Mouse (Mus musculus): ENCODE measurements around the gene Vwa8. TPM values are rescaled to one million over a fixed set of nuclear protein-coding genes. Genes with fewer than 3 reads are reported as not detected.

Vwa8 gene
- 14.5 and 18.5 TPM in 2 replicates for polyA plus RNA-seq (2014; fragmentation: Nextera tagmentation; extraction: Ambion mirVana)

DNA sequence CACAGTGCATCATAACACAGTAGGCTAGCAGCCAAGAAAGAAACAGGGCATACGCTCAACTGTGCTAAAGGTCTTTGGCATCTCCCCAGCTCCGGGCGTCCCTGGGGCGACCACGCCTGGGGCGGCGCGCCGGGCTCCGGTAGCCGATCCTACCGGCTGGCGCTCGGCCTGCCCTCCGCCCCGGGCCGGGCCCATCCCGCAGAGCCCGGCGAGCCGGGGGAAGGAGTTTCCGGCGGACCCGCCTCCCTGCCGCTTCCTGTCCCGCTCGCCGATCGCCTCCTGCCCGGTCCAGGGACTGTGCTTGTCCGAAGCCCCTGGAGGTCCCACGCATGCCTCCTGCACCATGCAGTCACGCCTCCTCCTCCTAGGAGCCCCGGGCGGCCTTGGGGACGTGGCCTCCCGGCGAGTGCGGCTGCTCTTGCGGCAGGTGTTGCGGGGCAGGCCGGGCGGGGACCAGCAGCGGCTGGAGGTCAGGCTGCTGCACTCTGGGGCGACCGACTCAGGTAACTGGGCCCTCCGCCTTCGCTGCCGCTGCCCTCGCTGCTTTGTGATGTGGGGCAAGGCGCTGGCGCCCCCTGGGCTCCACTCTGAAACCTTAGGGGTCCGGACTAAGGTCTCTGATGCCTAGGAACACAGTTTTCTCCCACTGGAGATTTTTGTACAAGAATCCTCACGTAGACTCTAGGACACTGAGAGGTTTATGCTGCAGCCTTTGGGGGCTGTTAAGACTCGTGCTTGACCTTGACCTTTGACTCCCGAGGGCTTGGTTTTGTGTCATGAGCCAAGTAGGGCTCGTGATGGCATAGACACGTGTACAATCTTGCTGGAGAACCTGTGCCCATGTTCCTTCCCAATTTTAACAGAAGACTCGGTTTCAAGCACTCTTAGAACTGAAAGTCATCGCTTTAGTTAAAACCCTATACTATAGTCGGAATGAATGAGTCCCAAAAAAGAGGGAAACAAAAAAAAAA is at the start of gene Vwa8:
TSS of gene Vwa8 (plus strand) at position 112 of the 971 bp plus-strand sequence.
- peak within 1 kb of the TSS; percentile 89 for H3K27ac ChIP-seq (ENCODE audit: low read depth, low read length)
- H3K4me1 ChIP-seq (ENCODE audit: control insufficient read depth, insufficient read depth, low read length), result peaks cover 13% of the 10 kb centered on the region
- 2% methylated on average over 61 of the region's 61 CpGs for WGBS (ENCODE audit: insufficient replicate concordance)
- no peaks in the 10 kb centered on the region for H3K9me3 ChIP-seq (replicated peaks; ENCODE audit: control insufficient read depth, low read length)
- peak; percentile 85 for ATAC-seq (replicated peaks; ENCODE audit: insufficient number of reproducible peaks, low FRiP score, low TSS enrichment)
- no peaks in the 10 kb centered on the region for H3K36me3 ChIP-seq (ENCODE audit: control insufficient read depth, insufficient read depth, low read length)
- peak within 1 kb of the TSS; percentile 92 for H3K9ac ChIP-seq (ENCODE audit: low read depth, low read length)
- peak within 1 kb of the TSS; percentile 86 for H3K4me3 ChIP-seq (ENCODE audit: low read depth, low read length)
- H3K4me2 ChIP-seq, result peak within 1 kb of the TSS; percentile 78
- H3K27me3 ChIP-seq (ENCODE audit: control insufficient read depth, insufficient read depth, low read length), result no peaks in the 10 kb centered on the region

DNA sequence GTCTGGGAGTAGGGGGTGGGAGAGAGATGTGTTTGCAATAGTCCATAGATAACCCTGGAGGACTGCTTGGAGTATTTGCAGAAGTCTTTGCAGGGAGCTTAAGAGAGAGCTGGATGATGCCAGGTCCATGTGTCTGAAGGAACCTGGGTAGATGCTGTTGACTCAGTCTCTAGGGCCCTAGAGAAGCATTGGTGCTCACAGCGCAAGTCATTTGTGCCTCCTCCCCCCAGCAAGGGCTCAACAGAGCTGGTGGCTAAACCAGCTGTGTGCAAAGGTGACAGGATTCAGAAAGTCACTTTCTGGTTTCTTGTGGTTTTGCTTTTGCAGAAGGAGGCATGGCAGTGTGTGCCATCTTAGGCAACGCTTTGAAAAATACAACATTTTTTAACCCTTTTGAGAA is 46.5 kb upstream of the Vwa8 start:
- Histone ChIP-seq H3K9ac (ENCODE audit: low read depth, low read length) (no peak overlapping the region), H3K27me3 (ENCODE audit: control insufficient read depth, insufficient read depth, low read length) (no peaks in the 10 kb centered on the region), H3K27ac (ENCODE audit: low read depth, low read length) (no peak overlapping the region), H3K4me1 (ENCODE audit: control insufficient read depth, insufficient read depth, low read length) (peaks cover 4% of the 10 kb centered on the region; the same call in 1 of the 2 replicates), H3K4me3 (ENCODE audit: low read depth, low read length) (no peak overlapping the region), H3K9me3 (replicated peaks; ENCODE audit: control insufficient read depth, low read length) (no peaks in the 10 kb centered on the region), H3K4me2 (no peak overlapping the region), H3K36me3 (ENCODE audit: control insufficient read depth, insufficient read depth, low read length) (no peaks in the 10 kb centered on the region)
- ATAC-seq (replicated peaks; ENCODE audit: insufficient number of reproducible peaks, low FRiP score, low TSS enrichment), result no peak
- 87% methylated on average over 2 of the region's 2 CpGs for WGBS (ENCODE audit: insufficient replicate concordance)

DNA sequence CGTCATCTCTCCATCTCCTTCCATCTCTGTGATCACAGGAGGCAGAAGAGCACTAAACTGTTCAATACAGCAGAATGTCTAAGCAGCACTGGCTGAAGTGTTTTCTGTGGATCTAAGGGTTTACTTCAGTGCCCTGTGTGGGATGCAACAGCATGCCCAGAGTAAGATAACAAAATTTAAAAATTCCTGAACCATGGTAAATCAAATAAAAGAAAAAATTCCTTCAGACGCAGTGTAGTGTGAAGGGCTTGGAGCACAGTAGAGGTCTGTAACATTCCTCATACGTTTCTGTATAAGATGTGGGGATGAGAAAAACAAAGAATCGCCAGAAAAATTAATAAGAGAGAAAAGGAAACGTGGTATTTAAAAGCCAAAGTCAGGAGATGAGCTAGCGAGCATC is 44.9 kb upstream of the Vwa8 start:
- H3K4me1 ChIP-seq (ENCODE audit: control insufficient read depth, insufficient read depth, low read length), result no peaks in the 10 kb centered on the region
- no peak overlapping the region for H3K27ac ChIP-seq (ENCODE audit: low read depth, low read length)
- H3K36me3 ChIP-seq (ENCODE audit: control insufficient read depth, insufficient read depth, low read length), result no peaks in the 10 kb centered on the region
- no peaks in the 10 kb centered on the region for H3K27me3 ChIP-seq (ENCODE audit: control insufficient read depth, insufficient read depth, low read length)
- H3K4me2 ChIP-seq, result no peak overlapping the region
- no peak overlapping the region for H3K4me3 ChIP-seq (ENCODE audit: low read depth, low read length)
- H3K9ac ChIP-seq (ENCODE audit: low read depth, low read length), result no peak overlapping the region
- H3K9me3 ChIP-seq (replicated peaks; ENCODE audit: control insufficient read depth, low read length), result no peaks in the 10 kb centered on the region
- ATAC-seq (replicated peaks; ENCODE audit: insufficient number of reproducible peaks, low FRiP score, low TSS enrichment), result no peak
- 73% methylated on average over 6 of the region's 6 CpGs for whole genome bisulfite sequencing (ENCODE audit: insufficient replicate concordance)

DNA sequence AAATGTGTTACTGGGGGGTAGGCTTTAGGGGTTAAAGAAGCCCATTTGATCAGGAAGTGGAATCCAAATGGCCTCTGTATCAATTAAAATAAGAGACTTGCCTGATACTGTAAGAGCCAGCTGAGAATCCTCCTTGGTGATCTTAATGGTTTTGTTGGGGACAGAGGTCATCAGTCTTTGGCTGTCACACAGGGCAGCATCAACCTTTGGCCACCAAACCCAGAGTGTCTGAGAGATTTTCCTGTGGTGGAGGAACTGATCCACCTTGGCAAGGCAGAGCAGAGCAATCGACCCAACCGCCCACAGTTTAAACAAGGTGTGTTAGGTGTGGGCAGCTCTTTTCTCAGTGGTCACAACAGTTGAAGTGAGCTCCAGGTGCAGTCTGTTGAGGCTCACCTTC is 36.0 kb upstream of the Vwa8 start:
- no peak overlapping the region for H3K9ac ChIP-seq (ENCODE audit: low read depth, low read length)
- ATAC-seq (replicated peaks; ENCODE audit: insufficient number of reproducible peaks, low FRiP score, low TSS enrichment), result no peak
- H3K4me2 ChIP-seq, result no peak overlapping the region
- no peaks in the 10 kb centered on the region for H3K27me3 ChIP-seq (ENCODE audit: control insufficient read depth, insufficient read depth, low read length)
- H3K9me3 ChIP-seq (replicated peaks; ENCODE audit: control insufficient read depth, low read length), result no peaks in the 10 kb centered on the region
- H3K4me3 ChIP-seq (ENCODE audit: low read depth, low read length), result no peak overlapping the region
- no peak overlapping the region for H3K27ac ChIP-seq (ENCODE audit: low read depth, low read length)
- 71% methylated on average over 2 of the region's 2 CpGs for WGBS (ENCODE audit: insufficient replicate concordance)
- H3K4me1 ChIP-seq (ENCODE audit: control insufficient read depth, insufficient read depth, low read length), result no peaks in the 10 kb centered on the region
- H3K36me3 ChIP-seq (ENCODE audit: control insufficient read depth, insufficient read depth, low read length), result no peaks in the 10 kb centered on the region

DNA sequence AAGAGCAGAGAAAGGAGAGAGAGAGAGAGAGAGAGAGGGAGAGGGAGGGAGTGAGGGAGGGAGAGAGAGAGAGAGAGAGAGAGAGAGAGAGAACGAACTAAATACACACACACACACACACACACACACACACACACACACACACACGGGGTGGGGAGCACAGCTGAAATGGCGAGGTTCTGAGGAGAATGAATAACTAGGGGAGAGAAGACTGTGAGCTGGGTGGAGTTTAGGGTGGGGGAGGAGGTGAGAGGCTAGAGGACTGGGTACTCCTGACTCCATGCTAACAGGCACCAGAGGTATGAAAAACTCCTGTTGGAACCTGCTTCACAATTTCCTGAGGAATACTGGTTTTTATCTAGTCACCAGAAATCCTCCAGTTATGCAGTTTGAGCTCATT is 32.4 kb upstream of the Vwa8 start:
- Histone ChIP-seq H3K36me3 (ENCODE audit: control insufficient read depth, insufficient read depth, low read length) (no peaks in the 10 kb centered on the region), H3K27me3 (ENCODE audit: control insufficient read depth, insufficient read depth, low read length) (no peaks in the 10 kb centered on the region), H3K9ac (ENCODE audit: low read depth, low read length) (no peak overlapping the region), H3K4me3 (ENCODE audit: low read depth, low read length) (no peak overlapping the region), H3K9me3 (replicated peaks; ENCODE audit: control insufficient read depth, low read length) (no peaks in the 10 kb centered on the region), H3K4me2 (no peak overlapping the region), H3K27ac (ENCODE audit: low read depth, low read length) (no peak overlapping the region), H3K4me1 (ENCODE audit: control insufficient read depth, insufficient read depth, low read length) (no peaks in the 10 kb centered on the region)
- WGBS (ENCODE audit: insufficient replicate concordance), result 29% methylated on average over 2 of the region's 3 CpGs
- ATAC-seq (replicated peaks; ENCODE audit: insufficient number of reproducible peaks, low FRiP score, low TSS enrichment), result no peak

DNA sequence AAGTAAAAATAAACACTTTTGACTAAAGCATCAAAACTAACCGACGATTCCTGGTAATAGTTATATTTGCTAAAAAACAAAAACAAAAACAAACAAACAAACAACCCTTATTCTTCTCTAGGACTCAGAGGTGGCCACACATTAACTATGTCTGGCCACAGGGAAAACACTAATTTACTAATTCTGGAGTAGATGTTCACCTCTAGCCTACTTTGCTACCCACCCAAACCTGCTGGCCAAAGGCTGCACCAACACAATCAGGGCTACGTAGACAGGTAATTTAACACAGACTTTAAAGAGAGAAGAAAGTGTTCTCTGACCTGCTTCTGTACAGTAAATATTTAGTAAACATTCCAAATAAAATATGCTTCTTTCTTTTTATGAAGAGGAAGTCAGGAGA is 31.2 kb upstream of the Vwa8 start:
- no peak overlapping the region for H3K9ac ChIP-seq (ENCODE audit: low read depth, low read length)
- H3K4me3 ChIP-seq (ENCODE audit: low read depth, low read length), result no peak overlapping the region
- H3K27ac ChIP-seq (ENCODE audit: low read depth, low read length), result no peak overlapping the region
- 91% methylated on average over 3 of the region's 3 CpGs for WGBS (ENCODE audit: insufficient replicate concordance)
- H3K4me2 ChIP-seq, result no peak overlapping the region
- H3K27me3 ChIP-seq (ENCODE audit: control insufficient read depth, insufficient read depth, low read length), result no peaks in the 10 kb centered on the region
- H3K4me1 ChIP-seq (ENCODE audit: control insufficient read depth, insufficient read depth, low read length), result no peaks in the 10 kb centered on the region
- ATAC-seq (replicated peaks; ENCODE audit: insufficient number of reproducible peaks, low FRiP score, low TSS enrichment), result no peak
- H3K9me3 ChIP-seq (replicated peaks; ENCODE audit: control insufficient read depth, low read length), result no peaks in the 10 kb centered on the region
- H3K36me3 ChIP-seq (ENCODE audit: control insufficient read depth, insufficient read depth, low read length), result no peaks in the 10 kb centered on the region

DNA sequence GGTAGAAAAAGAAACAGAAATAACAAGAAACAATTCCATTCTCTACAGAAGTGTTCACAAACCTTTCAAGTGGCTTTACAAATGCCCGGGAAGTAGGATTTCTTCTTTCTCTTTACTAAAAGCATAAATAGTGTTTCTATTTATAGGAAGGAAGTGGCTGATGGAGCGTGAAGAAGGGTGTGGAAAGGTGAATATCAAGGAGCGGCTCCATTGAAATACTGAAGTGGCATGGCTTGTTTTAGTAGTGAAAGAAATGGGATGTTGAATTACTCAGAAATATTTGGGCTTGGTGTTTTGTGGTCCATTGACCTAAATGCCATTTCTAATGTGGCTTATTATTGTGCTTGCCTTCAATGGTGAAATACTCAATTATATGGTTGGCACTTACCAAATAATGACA is 30.4 kb upstream of the Vwa8 start:
- no peak overlapping the region for H3K4me3 ChIP-seq (ENCODE audit: low read depth, low read length)
- no peak for ATAC-seq (replicated peaks; ENCODE audit: insufficient number of reproducible peaks, low FRiP score, low TSS enrichment)
- no peak overlapping the region for H3K27ac ChIP-seq (ENCODE audit: low read depth, low read length)
- H3K27me3 ChIP-seq (ENCODE audit: control insufficient read depth, insufficient read depth, low read length), result no peaks in the 10 kb centered on the region
- H3K4me2 ChIP-seq, result no peak overlapping the region
- H3K9me3 ChIP-seq (replicated peaks; ENCODE audit: control insufficient read depth, low read length), result no peaks in the 10 kb centered on the region
- H3K36me3 ChIP-seq (ENCODE audit: control insufficient read depth, insufficient read depth, low read length), result no peaks in the 10 kb centered on the region
- no peaks in the 10 kb centered on the region for H3K4me1 ChIP-seq (ENCODE audit: control insufficient read depth, insufficient read depth, low read length)
- WGBS (ENCODE audit: insufficient replicate concordance), result 48% methylated on average over 3 of the region's 3 CpGs
- no peak overlapping the region for H3K9ac ChIP-seq (ENCODE audit: low read depth, low read length)

DNA sequence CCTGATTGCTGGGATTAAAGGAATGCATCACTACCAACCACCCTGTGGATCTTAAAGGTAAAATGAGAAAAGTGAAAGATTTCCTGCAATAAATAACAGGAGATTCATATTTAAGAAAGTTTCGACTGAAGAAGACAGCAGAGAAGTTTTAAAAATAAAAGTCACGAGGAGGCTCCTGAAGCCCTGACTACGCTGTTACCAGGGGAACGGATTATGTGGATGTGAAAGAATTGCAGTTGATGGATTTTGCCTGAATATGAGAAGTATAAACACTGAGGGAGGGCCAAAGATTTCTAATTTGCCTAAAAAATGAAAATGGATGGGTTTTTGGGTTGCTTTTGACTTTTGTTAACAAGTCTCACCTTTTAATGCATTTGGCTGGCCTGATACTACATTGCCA is 24.8 kb upstream of the Vwa8 start:
- H3K9me3 ChIP-seq (replicated peaks; ENCODE audit: control insufficient read depth, low read length), result no peaks in the 10 kb centered on the region
- WGBS (ENCODE audit: insufficient replicate concordance), result 81% methylated on average over 4 of the region's 4 CpGs
- no peak overlapping the region for H3K4me2 ChIP-seq
- ATAC-seq (replicated peaks; ENCODE audit: insufficient number of reproducible peaks, low FRiP score, low TSS enrichment), result no peak
- no peaks in the 10 kb centered on the region for H3K27me3 ChIP-seq (ENCODE audit: control insufficient read depth, insufficient read depth, low read length)
- H3K27ac ChIP-seq (ENCODE audit: low read depth, low read length), result no peak overlapping the region
- H3K4me1 ChIP-seq (ENCODE audit: control insufficient read depth, insufficient read depth, low read length), result no peaks in the 10 kb centered on the region
- no peak overlapping the region for H3K9ac ChIP-seq (ENCODE audit: low read depth, low read length)
- no peak overlapping the region for H3K4me3 ChIP-seq (ENCODE audit: low read depth, low read length)
- H3K36me3 ChIP-seq (ENCODE audit: control insufficient read depth, insufficient read depth, low read length), result no peaks in the 10 kb centered on the region

DNA sequence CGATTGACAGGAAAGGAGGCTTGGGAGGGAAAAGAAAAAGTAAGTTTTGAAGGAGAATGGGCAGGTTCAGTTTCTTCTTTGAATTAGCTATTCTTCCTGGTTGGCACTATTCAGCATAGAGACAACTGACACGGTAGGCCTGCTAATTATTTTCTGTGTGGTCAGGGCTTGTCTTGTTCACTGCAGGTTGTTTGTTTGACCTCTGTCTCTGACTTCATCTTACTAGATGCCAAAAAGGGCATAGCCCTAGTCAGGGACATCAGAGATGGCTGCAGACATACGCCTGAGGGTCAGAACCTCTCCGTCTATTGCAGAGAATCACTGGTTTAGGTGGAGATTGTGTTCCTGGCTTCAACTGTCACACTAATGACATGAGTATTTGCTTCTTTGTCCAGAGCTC is 24.3 kb upstream of the Vwa8 start:
- Histone ChIP-seq H3K36me3 (ENCODE audit: control insufficient read depth, insufficient read depth, low read length) (no peaks in the 10 kb centered on the region), H3K4me3 (ENCODE audit: low read depth, low read length) (no peak overlapping the region), H3K9me3 (replicated peaks; ENCODE audit: control insufficient read depth, low read length) (no peaks in the 10 kb centered on the region), H3K27ac (ENCODE audit: low read depth, low read length) (no peak overlapping the region), H3K4me1 (ENCODE audit: control insufficient read depth, insufficient read depth, low read length) (no peaks in the 10 kb centered on the region), H3K27me3 (ENCODE audit: control insufficient read depth, insufficient read depth, low read length) (no peaks in the 10 kb centered on the region), H3K9ac (ENCODE audit: low read depth, low read length) (no peak overlapping the region), H3K4me2 (no peak overlapping the region)
- no peak for ATAC-seq (replicated peaks; ENCODE audit: insufficient number of reproducible peaks, low FRiP score, low TSS enrichment)
- WGBS (ENCODE audit: insufficient replicate concordance), result 63% methylated on average over 4 of the region's 4 CpGs
